Mouse (Mus musculus): Measurements from ENCODE around the gene Tcl1b4.
"Not testable (repeated sequence)": the region's sequence is repeated elsewhere in the genome, so short reads cannot be mapped to it uniquely, and the experiment has no call there.

Gene Tcl1b4

GRCm38 (mm10) chr12:105201657-105202056 lies at the start of gene Tcl1b4:
Gene Tcl1b4 (plus strand): TSS chr12:105201957.
- not testable (repeated sequence) for DNase-seq (ENCODE audit: low read depth, low spot score); H3K36me3 ChIP-seq (ENCODE audit: control insufficient read depth, insufficient read depth, low read length, poor library complexity, severe bottlenecking); H3K27me3 ChIP-seq (ENCODE audit: control insufficient read depth, insufficient read depth, low read length, poor library complexity, severe bottlenecking)

GRCm38 (mm10) chr12:105155286-105155685 lies 46.5 kb upstream of the Tcl1b4 start:
- H3K27me3 ChIP-seq (ENCODE audit: control insufficient read depth, insufficient read depth, low read length, poor library complexity, severe bottlenecking); DNase-seq (ENCODE audit: low read depth, low spot score); H3K36me3 ChIP-seq (ENCODE audit: control insufficient read depth, insufficient read depth, low read length, poor library complexity, severe bottlenecking): not testable (repeated sequence)

GRCm38 (mm10) chr12:105158842-105159241 lies 42.9 kb upstream of the Tcl1b4 start:
- DNase-seq (ENCODE audit: low read depth, low spot score), result no peak
- Histone ChIP-seq H3K27me3 (ENCODE audit: control insufficient read depth, insufficient read depth, low read length, poor library complexity, severe bottlenecking) (no peaks in the 10 kb centered on the region), H3K36me3 (ENCODE audit: control insufficient read depth, insufficient read depth, low read length, poor library complexity, severe bottlenecking) (no peaks in the 10 kb centered on the region)

- DNase-seq (ENCODE audit: low read depth, low spot score), result no peak
- no peaks in the 10 kb centered on the region for H3K36me3 ChIP-seq (ENCODE audit: control insufficient read depth, insufficient read depth, low read length, poor library complexity, severe bottlenecking)
- no peaks in the 10 kb centered on the region for H3K27me3 ChIP-seq (ENCODE audit: control insufficient read depth, insufficient read depth, low read length, poor library complexity, severe bottlenecking)
Observed at GRCm38 (mm10) chr12:105159390-105159789, 42.4 kb upstream of the Tcl1b4 start, which contains the start of gene Tcl1b1. Gene Tcl1b1 (plus strand): TSS chr12:105159690.

GRCm38 (mm10) chr12:105166734-105167133 lies 35.0 kb upstream of the Tcl1b4 start:
- no peak for DNase-seq (ENCODE audit: low read depth, low spot score)
- H3K36me3 ChIP-seq (ENCODE audit: control insufficient read depth, insufficient read depth, low read length, poor library complexity, severe bottlenecking), result no peaks in the 10 kb centered on the region
- no peaks in the 10 kb centered on the region for H3K27me3 ChIP-seq (ENCODE audit: control insufficient read depth, insufficient read depth, low read length, poor library complexity, severe bottlenecking)

- H3K27me3 ChIP-seq (ENCODE audit: control insufficient read depth, insufficient read depth, low read length, poor library complexity, severe bottlenecking), result no peaks in the 10 kb centered on the region
- H3K36me3 ChIP-seq (ENCODE audit: control insufficient read depth, insufficient read depth, low read length, poor library complexity, severe bottlenecking), result no peaks in the 10 kb centered on the region
- DNase-seq (ENCODE audit: low read depth, low spot score), result no peak
Observed at GRCm38 (mm10) chr12:105173366-105173765, 28.4 kb upstream of the Tcl1b4 start.

GRCm38 (mm10) chr12:105174318-105174717 lies 27.4 kb upstream of the Tcl1b4 start:
- H3K27me3 ChIP-seq (ENCODE audit: control insufficient read depth, insufficient read depth, low read length, poor library complexity, severe bottlenecking); DNase-seq (ENCODE audit: low read depth, low spot score); H3K36me3 ChIP-seq (ENCODE audit: control insufficient read depth, insufficient read depth, low read length, poor library complexity, severe bottlenecking): not testable (repeated sequence)

- H3K36me3 ChIP-seq (ENCODE audit: control insufficient read depth, insufficient read depth, low read length, poor library complexity, severe bottlenecking); DNase-seq (ENCODE audit: low read depth, low spot score); H3K27me3 ChIP-seq (ENCODE audit: control insufficient read depth, insufficient read depth, low read length, poor library complexity, severe bottlenecking): not testable (repeated sequence)
Observed at GRCm38 (mm10) chr12:105176044-105176443, 25.7 kb upstream of the Tcl1b4 start, which contains the start of gene Tcl1b5. Gene Tcl1b5 (plus strand): TSS chr12:105176344.

GRCm38 (mm10) chr12:105181040-105181644 lies 20.6 kb upstream of the Tcl1b4 start:
- not testable (repeated sequence) for DNase-seq (ENCODE audit: low read depth, low spot score); H3K27me3 ChIP-seq (ENCODE audit: control insufficient read depth, insufficient read depth, low read length, poor library complexity, severe bottlenecking); H3K36me3 ChIP-seq (ENCODE audit: control insufficient read depth, insufficient read depth, low read length, poor library complexity, severe bottlenecking)

GRCm38 (mm10) chr12:105188980-105189379 lies 12.8 kb upstream of the Tcl1b4 start:
- H3K36me3 ChIP-seq (ENCODE audit: control insufficient read depth, insufficient read depth, low read length, poor library complexity, severe bottlenecking), result not testable (repeated sequence)

GRCm38 (mm10) chr12:105190743-105191142 lies 11.0 kb upstream of the Tcl1b4 start, which contains the start of gene Tcl1b3:
Gene Tcl1b3 (plus strand): TSS chr12:105191043.
- H3K36me3 ChIP-seq (ENCODE audit: control insufficient read depth, insufficient read depth, low read length, poor library complexity, severe bottlenecking); DNase-seq (ENCODE audit: low read depth, low spot score): not testable (repeated sequence)

More at GRCm38 (mm10) chr12:105188980-105189379, 12.8 kb upstream of the Tcl1b4 start:
- not testable (repeated sequence) for DNase-seq (ENCODE audit: low read depth, low spot score); H3K27me3 ChIP-seq (ENCODE audit: control insufficient read depth, insufficient read depth, low read length, poor library complexity, severe bottlenecking)

GRCm38 (mm10) chr12:105199684-105200497 lies 1.9 kb upstream of the Tcl1b4 start:
- DNase-seq (ENCODE audit: low read depth, low spot score); H3K27me3 ChIP-seq (ENCODE audit: control insufficient read depth, insufficient read depth, low read length, poor library complexity, severe bottlenecking); H3K36me3 ChIP-seq (ENCODE audit: control insufficient read depth, insufficient read depth, low read length, poor library complexity, severe bottlenecking): not testable (repeated sequence)

More at GRCm38 (mm10) chr12:105190743-105191142, 11.0 kb upstream of the Tcl1b4 start, which contains the start of gene Tcl1b3:
- H3K27me3 ChIP-seq (ENCODE audit: control insufficient read depth, insufficient read depth, low read length, poor library complexity, severe bottlenecking), result not testable (repeated sequence)

- Histone ChIP-seq H3K36me3 (ENCODE audit: control insufficient read depth, insufficient read depth, low read length, poor library complexity, severe bottlenecking) (no peaks in the 10 kb centered on the region), H3K27me3 (ENCODE audit: control insufficient read depth, insufficient read depth, low read length, poor library complexity, severe bottlenecking) (no peaks in the 10 kb centered on the region)
- no peak for DNase-seq (ENCODE audit: low read depth, low spot score)
Observed at GRCm38 (mm10) chr12:105207071-105207470, 5.3 kb downstream of the Tcl1b4 start.

GRCm38 (mm10) chr12:105208441-105208840 lies 6.7 kb downstream of the Tcl1b4 start:
- no peak for DNase-seq (ENCODE audit: low read depth, low spot score)
- H3K36me3 ChIP-seq (ENCODE audit: control insufficient read depth, insufficient read depth, low read length, poor library complexity, severe bottlenecking), result no peaks in the 10 kb centered on the region

GRCm38 (mm10) chr12:105209231-105209630 lies 7.5 kb downstream of the Tcl1b4 start:
- DNase-seq (ENCODE audit: low read depth, low spot score), result no peak
- H3K27me3 ChIP-seq (ENCODE audit: control insufficient read depth, insufficient read depth, low read length, poor library complexity, severe bottlenecking), result no peaks in the 10 kb centered on the region
- no peaks in the 10 kb centered on the region for H3K36me3 ChIP-seq (ENCODE audit: control insufficient read depth, insufficient read depth, low read length, poor library complexity, severe bottlenecking)

More at GRCm38 (mm10) chr12:105208441-105208840, 6.7 kb downstream of the Tcl1b4 start:
- no peaks in the 10 kb centered on the region for H3K27me3 ChIP-seq (ENCODE audit: control insufficient read depth, insufficient read depth, low read length, poor library complexity, severe bottlenecking)

Measured in splenic B cell, adult 2 months (primary cell).